Mouse (Mus musculus) bone marrow macrophage, adult 2 months (primary cell): Measurements from ENCODE around the gene Pip4k2a.

ENCODE experiments used
- CTCF ChIP-seq: IDR thresholded peaks from 2 replicates; pipeline ENCODE4 v1.5.1; 2012; ENCODE audit warnings: low read depth, mild to moderate bottlenecking, low read length, moderate library complexity
- POLR2A ChIP-seq: IDR thresholded peaks from 2 replicates; pipeline ENCODE4 v1.6.1; 2012; ENCODE audit warnings: mild to moderate bottlenecking, low read depth, low read length, borderline replicate concordance

- TF ChIP-seq CTCF, result no peak
- no peak for TF ChIP-seq POLR2A
Measured at GRCm38 (mm10) chr2:19037907-19038570, 40.1 kb upstream of the Pip4k2a start.
